ENCODE assay signal across 10 mouse cellular contexts in genomic region chr2:162866613-162867314, GRCm38 (mm10).
DNase-seq lines count a peak whose midpoint lies in the region; ATAC-seq and TF ChIP-seq lines count a peak whose summit lies in the region.
"Had no signal": no experiment of that assay in that cellular context is flagged by ENCODE, and none has a peak within 500 bp of the region (broad histone marks: within the 10 kb centered on the region; RNA-seq: fewer than 3 reads in every experiment).

No protein-coding gene starts in this region.

- no peak for DNase-seq in heart, embryonic 10.5 days (ENCODE audit: low spot score)
- no peak for DNase-seq in heart, adult 2 months
- peak; percentile 24 for DNase-seq in right cerebral cortex, postnatal 14 days
- DNase-seq in right cerebral cortex, postnatal 36 days (ENCODE audit: low spot score in 2 of 2): no peak
- no peak for DNase-seq in gastrocnemius, postnatal 36 days
- no peak for DNase-seq in lung, adult 2 months
- DNase-seq in left cerebral cortex, adult 18-20 months (ENCODE audit: low spot score in 2 of 2): no peak
- DNase-seq: cerebellum, adult 9-10 months; lung, postnatal 4 days had no signal

- peak overlapping the region; percentile 64 for H3K4me2 ChIP-seq in limb, embryonic 13.5 days (replicated peaks)

- no peaks in the 10 kb centered on the region for H3K79me2 ChIP-seq in heart, adult 2 months (replicated peaks; ENCODE audit: control insufficient read depth, insufficient read depth, low read length)

- no peaks in the 10 kb centered on the region for H3K9me3 ChIP-seq in heart, embryonic 10.5 days
- no peaks in the 10 kb centered on the region for H3K9me3 ChIP-seq in limb, embryonic 13.5 days

- TF ChIP-seq CTCF in heart, adult 2 months (IDR thresholded peaks at IDR 0.05): no peak
- no peak for TF ChIP-seq CTCF in lung, adult 2 months (IDR thresholded peaks at IDR 0.05; ENCODE audit: insufficient read depth, low read length)

- no peaks in the 10 kb centered on the region for H3K4me1 ChIP-seq in heart, embryonic 10.5 days
- H3K4me1 ChIP-seq in heart, adult 2 months (ENCODE audit: control insufficient read depth, insufficient read depth, low read length): no peaks in the 10 kb centered on the region
- H3K4me1 ChIP-seq in limb, embryonic 13.5 days: peaks cover 10% of the 10 kb centered on the region
- no peaks in the 10 kb centered on the region for H3K4me1 ChIP-seq in lung, adult 2 months (ENCODE audit: control insufficient read depth, insufficient read depth, low read length)

- no peak for ATAC-seq in limb, embryonic 13.5 days (ENCODE audit: low FRiP score, low read depth)

- peaks cover 23% of the 10 kb centered on the region for H3K27me3 ChIP-seq in heart, embryonic 10.5 days (ENCODE audit: insufficient read depth, poor library complexity, severe bottlenecking)
- no peaks in the 10 kb centered on the region; the same call in 1 of the 2 replicates for H3K27me3 ChIP-seq in heart, adult 2 months (ENCODE audit: control insufficient read depth, insufficient read depth, low read length)
- peaks cover 28% of the 10 kb centered on the region for H3K27me3 ChIP-seq in limb, embryonic 13.5 days

- no peak for TF ChIP-seq EP300 in heart, adult 2 months (IDR thresholded peaks at IDR 0.05; ENCODE audit: insufficient read depth, low read depth, low read length)

- intact Hi-C loops in heart, adult 2 months (cut with DNase I): no loop called here
- intact Hi-C loops in gastrocnemius, postnatal 36 days (cut with DNase I): no loop called here

- no peaks in the 10 kb centered on the region for H3K36me3 ChIP-seq in heart, embryonic 10.5 days
- H3K36me3 ChIP-seq in heart, adult 2 months (ENCODE audit: control insufficient read depth, insufficient read depth, low read length): no peaks in the 10 kb centered on the region
- no peaks in the 10 kb centered on the region for H3K36me3 ChIP-seq in limb, embryonic 13.5 days

- no peak for TF ChIP-seq POLR2A in heart, adult 2 months (IDR thresholded peaks at IDR 0.05; ENCODE audit: insufficient read depth, low read depth, low read length)
- TF ChIP-seq POLR2A in lung, adult 2 months (IDR thresholded peaks at IDR 0.05; ENCODE audit: borderline replicate concordance, extremely low read depth, low read depth, low read length): no peak

- peak overlapping the region; percentile 52 for H3K4me3 ChIP-seq in heart, embryonic 10.5 days
- no peak overlapping the region for H3K4me3 ChIP-seq in heart, adult 2 months
- 0 out of 2 replicates have a peak overlapping the region, but pooled peaks have one; percentile 35 for H3K4me3 ChIP-seq in limb, embryonic 13.5 days
- no peak overlapping the region for H3K4me3 ChIP-seq in lung, adult 2 months (replicated peaks; ENCODE audit: extremely low read depth, low read depth, low read length)

- WGBS in heart, embryonic 10.5 days: 26% methylated on average over 11 of the region's 11 CpGs
- 18% methylated on average over 11 of the region's 11 CpGs for WGBS in heart, adult 2 months
- 15% methylated on average over 11 of the region's 11 CpGs for WGBS in limb, embryonic 13.5 days
- 15% methylated on average over 11 of the region's 11 CpGs for WGBS in lung, adult 2 months

- H3K27ac ChIP-seq in heart, embryonic 10.5 days: no peak overlapping the region
- no peak overlapping the region for H3K27ac ChIP-seq in heart, adult 2 months
- H3K27ac ChIP-seq in limb, embryonic 13.5 days: no peak overlapping the region

- no peak overlapping the region for H3K9ac ChIP-seq in heart, adult 2 months (ENCODE audit: low read depth, low read length)
- no peak overlapping the region for H3K9ac ChIP-seq in limb, embryonic 13.5 days

Comparison
In these comparisons a context has a peak if more than half of its experiments do, and no peak if none do; other contexts are left out.
1. H3K4me3 ChIP-seq: peak in heart, embryonic 10.5 days (single experiment) and limb, embryonic 13.5 days (single experiment); none in heart, adult 2 months (single experiment) and lung, adult 2 months (single experiment).